Mouse (Mus musculus): ENCODE data around the gene Astn1.

The Astn1 gene

GRCm38 (mm10) chr1:158414198-158414597 is 52.1 kb downstream of the Astn1 start:
- DNase-seq (ENCODE audit: low spot score) = no peak

- DNase-seq (ENCODE audit: low spot score) = no peak
Measured at GRCm38 (mm10) chr1:158421451-158421850, 59.4 kb downstream of the Astn1 start.

GRCm38 (mm10) chr1:158422739-158423138 is 60.7 kb downstream of the Astn1 start:
- no peak for DNase-seq (ENCODE audit: low spot score)

GRCm38 (mm10) chr1:158446071-158446470 is 84.0 kb downstream of the Astn1 start:
- DNase-seq (ENCODE audit: low spot score) = no peak

- no peak for DNase-seq (ENCODE audit: low spot score)
Measured at GRCm38 (mm10) chr1:158447956-158448355, 85.9 kb downstream of the Astn1 start.

GRCm38 (mm10) chr1:158452675-158453074 is 90.6 kb downstream of the Astn1 start:
- DNase-seq (ENCODE audit: low spot score) = no peak

GRCm38 (mm10) chr1:158453587-158453986 is 91.5 kb downstream of the Astn1 start:
- DNase-seq (ENCODE audit: low spot score) = peak; percentile 25

- DNase-seq (ENCODE audit: low spot score) = no peak
Measured at GRCm38 (mm10) chr1:158463975-158464374, 101.9 kb downstream of the Astn1 start.

GRCm38 (mm10) chr1:158465286-158465685 is 103.2 kb downstream of the Astn1 start:
- DNase-seq (ENCODE audit: low spot score) = no peak

- no peak for DNase-seq (ENCODE audit: low spot score)
Measured at GRCm38 (mm10) chr1:158477841-158478240, 115.8 kb downstream of the Astn1 start.

- DNase-seq (ENCODE audit: low spot score) = no peak
Measured at GRCm38 (mm10) chr1:158480285-158480684, 118.2 kb downstream of the Astn1 start.

- DNase-seq (ENCODE audit: low spot score) = no peak
Measured at GRCm38 (mm10) chr1:158483733-158484132, 121.7 kb downstream of the Astn1 start.

- peak; percentile 14 for DNase-seq (ENCODE audit: low spot score)
Measured at GRCm38 (mm10) chr1:158489521-158490021, 127.5 kb downstream of the Astn1 start.

- no peak for DNase-seq (ENCODE audit: low spot score)
Measured at GRCm38 (mm10) chr1:158490175-158490574, 128.1 kb downstream of the Astn1 start.

GRCm38 (mm10) chr1:158493289-158493688 is 131.2 kb downstream of the Astn1 start:
- DNase-seq (ENCODE audit: low spot score) = no peak

GRCm38 (mm10) chr1:158500140-158500539 is 138.1 kb downstream of the Astn1 start:
- no peak for DNase-seq (ENCODE audit: low spot score)

- DNase-seq (ENCODE audit: low spot score) = no peak
Measured at GRCm38 (mm10) chr1:158501019-158501418, 138.9 kb downstream of the Astn1 start.

- no peak for DNase-seq (ENCODE audit: low spot score)
Measured at GRCm38 (mm10) chr1:158507610-158508009, 145.5 kb downstream of the Astn1 start.

- DNase-seq (ENCODE audit: low spot score) = no peak
Measured at GRCm38 (mm10) chr1:158509112-158509855, 147.2 kb downstream of the Astn1 start.

- DNase-seq (ENCODE audit: low spot score) = peak; percentile 46
Measured at GRCm38 (mm10) chr1:158510478-158511207, 148.6 kb downstream of the Astn1 start.

- no peak for DNase-seq (ENCODE audit: low spot score)
Measured at GRCm38 (mm10) chr1:158512089-158512488, 150.0 kb downstream of the Astn1 start.

GRCm38 (mm10) chr1:158512636-158513035 is 150.6 kb downstream of the Astn1 start:
- DNase-seq (ENCODE audit: low spot score) = peak; percentile 72

GRCm38 (mm10) chr1:158513572-158513971 is 151.5 kb downstream of the Astn1 start:
- DNase-seq (ENCODE audit: low spot score) = peak; percentile 71
